Mouse (Mus musculus) E14TG2a.4 (cell line): ENCODE results near the gene Efemp2.
A peak's percentile ranks its signal among the peaks of the same experiment; 100 is the strongest.

Experiments
- H3K27me3 ChIP-seq: 2 replicates; pipeline ENCODE4 v1.6.1; 2014; ENCODE audit warnings: low read length, control low read depth; ENCODE audit not compliant: insufficient read depth
- H3K36me3 ChIP-seq: 2 replicates; pipeline ENCODE4 v1.6.1; 2014; ENCODE audit warnings: low read length, control low read depth; ENCODE audit not compliant: insufficient read depth
- H3K4me1 ChIP-seq: replicated peaks from 2 replicates; pipeline ENCODE4 v1.6.1; 2014; ENCODE audit warnings: low read depth, low read length, control low read depth
- H3K4me3 ChIP-seq: replicated peaks from 2 replicates; pipeline ENCODE4 v1.5.1; 2014; ENCODE audit warnings: mild to moderate bottlenecking, low read length
- H3K9me3 ChIP-seq: 2 replicates; pipeline ENCODE4 v1.6.1; 2014; ENCODE audit warnings: low read length, control low read depth
- CTCF ChIP-seq: conservative IDR thresholded peaks from 2 replicates; pipeline ENCODE4 v1.5.1; 2014; ENCODE audit warnings: low read length
- NANOG ChIP-seq: IDR thresholded peaks from 2 replicates; pipeline ENCODE4 v1.6.1; 2014; ENCODE audit warnings: borderline replicate concordance, low read length, mixed read lengths
- POU5F1 ChIP-seq: IDR thresholded peaks from 2 replicates; pipeline ENCODE4 v1.6.1; 2014; ENCODE audit warnings: low read length, borderline replicate concordance

Gene Efemp2

GRCm38 (mm10) chr19:5447515-5448353 is 26.0 kb upstream of the Efemp2 start, which contains the start of gene Fosl1:
Fosl1 (plus strand) TSS chr19:5447547.
- H3K4me3 ChIP-seq: peak within 1 kb of the TSS; percentile 83
- peaks cover 30% of the 10 kb centered on the region for H3K4me1 ChIP-seq
- H3K9me3 ChIP-seq: no peaks in the 10 kb centered on the region
- H3K36me3 ChIP-seq: peaks cover 6% of the 10 kb centered on the region; the same call in 1 of the 2 replicates
- peaks cover 73% of the 10 kb centered on the region for H3K27me3 ChIP-seq
- TF ChIP-seq POU5F1: no peak
- TF ChIP-seq NANOG: no peak

- TF ChIP-seq CTCF (no peak), POU5F1 (no peak), NANOG (no peak)
- peaks cover 73% of the 10 kb centered on the region for H3K27me3 ChIP-seq
- H3K36me3 ChIP-seq: peaks cover 10% of the 10 kb centered on the region
- H3K4me1 ChIP-seq: peaks cover 30% of the 10 kb centered on the region
- H3K9me3 ChIP-seq: no peaks in the 10 kb centered on the region
- H3K4me3 ChIP-seq: peak overlapping the region; percentile 83
Measured at GRCm38 (mm10) chr19:5448354-5449150, 25.2 kb upstream of the Efemp2 start.

- peaks cover 37% of the 10 kb centered on the region for H3K4me1 ChIP-seq
- peaks cover 21% of the 10 kb centered on the region for H3K36me3 ChIP-seq
- TF ChIP-seq NANOG (no peak), CTCF (no peak), POU5F1 (no peak)
- H3K27me3 ChIP-seq: peaks cover 70% of the 10 kb centered on the region
- no peaks in the 10 kb centered on the region for H3K9me3 ChIP-seq
- no peak overlapping the region for H3K4me3 ChIP-seq
Measured at GRCm38 (mm10) chr19:5449673-5450072, 24.1 kb upstream of the Efemp2 start.

GRCm38 (mm10) chr19:5451766-5452165 is 22.0 kb upstream of the Efemp2 start:
- TF ChIP-seq CTCF: no peak
- TF ChIP-seq NANOG: no peak
- no peak for TF ChIP-seq POU5F1
- Histone ChIP-seq H3K36me3 (peaks cover 33% of the 10 kb centered on the region), H3K4me1 (peaks cover 52% of the 10 kb centered on the region), H3K9me3 (no peaks in the 10 kb centered on the region), H3K27me3 (peaks cover 57% of the 10 kb centered on the region), H3K4me3 (no peak overlapping the region)

GRCm38 (mm10) chr19:5455037-5455436 is 18.7 kb upstream of the Efemp2 start:
- Histone ChIP-seq H3K36me3 (peaks cover 33% of the 10 kb centered on the region), H3K9me3 (no peaks in the 10 kb centered on the region), H3K27me3 (peaks cover 31% of the 10 kb centered on the region), H3K4me1 (peaks cover 52% of the 10 kb centered on the region), H3K4me3 (peak overlapping the region; percentile 95)
- TF ChIP-seq POU5F1: no peak
- no peak for TF ChIP-seq CTCF
- no peak for TF ChIP-seq NANOG

GRCm38 (mm10) chr19:5455568-5455967 is 18.2 kb upstream of the Efemp2 start:
- TF ChIP-seq CTCF (no peak), NANOG (no peak), POU5F1 (no peak)
- H3K27me3 ChIP-seq: peaks cover 25% of the 10 kb centered on the region
- peaks cover 33% of the 10 kb centered on the region for H3K36me3 ChIP-seq
- peaks cover 54% of the 10 kb centered on the region for H3K4me1 ChIP-seq
- no peaks in the 10 kb centered on the region for H3K9me3 ChIP-seq
- H3K4me3 ChIP-seq: peak overlapping the region; percentile 95

GRCm38 (mm10) chr19:5456241-5456921 is 17.4 kb upstream of the Efemp2 start:
- no peaks in the 10 kb centered on the region for H3K9me3 ChIP-seq

GRCm38 (mm10) chr19:5456922-5457745 is 16.6 kb upstream of the Efemp2 start:
- TF ChIP-seq POU5F1 (no peak), CTCF (no peak), NANOG (no peak)
- Histone ChIP-seq H3K4me1 (peaks cover 59% of the 10 kb centered on the region), H3K36me3 (peaks cover 37% of the 10 kb centered on the region), H3K27me3 (peaks cover 15% of the 10 kb centered on the region), H3K4me3 (peak overlapping the region; percentile 95), H3K9me3 (no peaks in the 10 kb centered on the region)

More at GRCm38 (mm10) chr19:5456241-5456921, 17.4 kb upstream of the Efemp2 start:
- Histone ChIP-seq H3K36me3 (peaks cover 34% of the 10 kb centered on the region), H3K4me3 (peak overlapping the region; percentile 95), H3K27me3 (peaks cover 18% of the 10 kb centered on the region), H3K4me1 (peaks cover 60% of the 10 kb centered on the region)
- TF ChIP-seq NANOG: no peak
- TF ChIP-seq CTCF: no peak
- TF ChIP-seq POU5F1: no peak
